Mouse (Mus musculus) 416B (cell line): ENCODE measurements around the gene Alox5ap.

Experiments used
- DNase-seq: peaks from one replicate; pipeline ENCODE4 v3.0.0; 2011; ENCODE audit warnings: low read depth

The Alox5ap gene

DNA sequence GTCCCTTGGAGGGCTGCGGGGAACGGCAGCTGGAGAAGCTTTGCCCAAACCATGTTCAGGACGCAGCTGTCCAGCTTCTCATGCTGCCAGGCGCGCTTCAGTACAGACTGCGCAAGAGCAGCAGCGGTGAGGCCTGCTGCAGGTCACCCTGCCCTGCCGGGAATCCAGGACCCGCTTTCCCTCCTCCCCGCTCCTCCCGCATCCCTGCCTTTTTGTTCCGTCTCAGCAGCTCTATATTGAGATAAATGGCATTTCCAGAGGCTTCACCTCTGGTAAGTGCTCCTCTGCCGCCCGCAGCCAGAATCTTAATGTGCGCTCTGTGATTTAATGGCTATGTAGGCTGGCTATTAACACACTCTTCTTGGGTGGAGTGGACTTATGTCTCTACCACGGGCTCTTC is 5.5 kb upstream of the Alox5ap start:
- no peak for DNase-seq

GRCm38 (mm10) chr5:149261449-149261848 is 3.1 kb upstream of the Alox5ap start:
- DNase-seq = no peak

GRCm38 (mm10) chr5:149261866-149262265 is 2.7 kb upstream of the Alox5ap start:
- peak; percentile 74 for DNase-seq

DNA sequence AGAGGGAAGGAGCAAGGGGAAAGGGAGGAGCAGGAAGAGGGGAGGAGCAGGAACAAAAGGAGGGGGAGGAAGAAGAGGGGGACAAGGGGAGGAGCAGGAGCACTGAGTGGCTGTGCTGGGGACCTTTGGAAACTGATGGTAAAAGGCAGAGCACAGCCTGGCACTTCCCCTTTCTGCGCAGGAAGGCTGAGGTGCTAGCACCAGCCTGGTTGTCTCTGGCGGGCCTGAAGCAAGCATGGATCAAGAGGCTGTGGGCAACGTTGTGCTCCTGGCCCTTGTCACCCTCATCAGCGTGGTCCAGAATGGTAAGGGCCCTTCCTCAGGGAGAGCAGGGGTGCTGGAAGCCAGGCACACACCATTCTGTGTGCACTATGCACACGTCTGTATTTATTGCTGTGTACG is 312 bp downstream of the Alox5ap start:
- peak; percentile 95 for DNase-seq

GRCm38 (mm10) chr5:149266761-149267221 is 2.2 kb downstream of the Alox5ap start:
- DNase-seq = peak; percentile 76

- DNase-seq = peak; percentile 92
Observed at GRCm38 (mm10) chr5:149267493-149267892, 2.9 kb downstream of the Alox5ap start.

- no peak for DNase-seq
Observed at GRCm38 (mm10) chr5:149271291-149271690, 6.7 kb downstream of the Alox5ap start.

- peak; percentile 90 for DNase-seq
Observed at GRCm38 (mm10) chr5:149272535-149272934, 8.0 kb downstream of the Alox5ap start.

DNA sequence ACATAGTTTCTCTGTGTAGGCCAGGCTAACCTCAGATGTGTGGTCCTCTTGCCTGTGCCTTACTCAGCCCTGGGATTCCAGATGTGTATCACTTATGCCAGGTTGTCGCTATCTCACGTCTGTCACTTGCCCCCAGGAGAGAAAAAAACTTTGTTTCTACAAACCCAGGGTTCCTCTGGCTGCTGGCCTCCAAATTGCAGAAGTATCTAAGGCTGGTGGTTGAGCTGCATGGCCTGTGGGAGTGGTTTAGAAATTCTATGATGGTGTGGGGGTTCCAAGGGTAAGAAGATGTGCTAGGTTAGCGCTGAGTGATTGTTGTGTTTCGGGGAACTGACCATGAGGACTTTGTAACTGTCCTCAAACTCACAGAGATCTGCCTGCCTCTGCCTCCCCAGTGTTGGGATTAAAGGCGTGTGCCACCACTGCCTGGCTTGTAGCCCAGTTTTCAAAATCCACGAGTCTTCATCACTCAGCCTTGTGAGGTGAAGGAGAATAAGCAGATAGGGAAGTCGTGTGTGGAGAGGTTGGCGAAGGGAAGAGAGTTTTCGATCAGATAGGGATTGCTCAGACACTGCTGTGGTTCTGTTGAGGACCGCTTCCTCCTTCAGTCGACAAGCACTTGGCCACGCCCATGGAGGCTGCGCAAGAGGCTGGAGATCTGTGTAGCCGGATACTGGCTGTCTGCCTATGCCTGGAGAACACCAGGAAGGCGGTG is 10.0 kb downstream of the Alox5ap start:
- DNase-seq = peak; percentile 96

GRCm38 (mm10) chr5:149275105-149275494 is 10.5 kb downstream of the Alox5ap start:
- no peak for DNase-seq

DNA sequence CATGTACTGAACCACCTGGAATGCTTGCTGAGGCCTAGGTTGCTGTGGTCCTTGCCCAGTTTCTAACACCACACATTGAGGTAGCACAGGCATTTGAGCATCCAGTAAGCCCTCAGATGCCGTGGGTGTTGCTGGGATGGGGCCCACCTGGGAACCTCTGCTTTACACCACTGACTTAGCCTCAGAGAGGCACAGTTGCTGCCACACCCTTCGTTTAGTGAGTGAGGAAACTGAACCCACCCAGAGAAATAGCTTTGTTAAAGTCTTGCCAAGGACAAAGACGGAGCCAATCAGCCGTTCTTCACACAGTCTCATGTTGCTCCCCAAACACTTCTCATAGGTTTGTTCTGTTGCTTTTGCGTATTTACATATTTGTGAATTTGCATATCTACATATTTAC is 13.0 kb downstream of the Alox5ap start:
- no peak for DNase-seq

- DNase-seq = no peak
Observed at GRCm38 (mm10) chr5:149279273-149279844, 14.8 kb downstream of the Alox5ap start.

GRCm38 (mm10) chr5:149283009-149283408 is 18.4 kb downstream of the Alox5ap start:
- no peak for DNase-seq

DNA sequence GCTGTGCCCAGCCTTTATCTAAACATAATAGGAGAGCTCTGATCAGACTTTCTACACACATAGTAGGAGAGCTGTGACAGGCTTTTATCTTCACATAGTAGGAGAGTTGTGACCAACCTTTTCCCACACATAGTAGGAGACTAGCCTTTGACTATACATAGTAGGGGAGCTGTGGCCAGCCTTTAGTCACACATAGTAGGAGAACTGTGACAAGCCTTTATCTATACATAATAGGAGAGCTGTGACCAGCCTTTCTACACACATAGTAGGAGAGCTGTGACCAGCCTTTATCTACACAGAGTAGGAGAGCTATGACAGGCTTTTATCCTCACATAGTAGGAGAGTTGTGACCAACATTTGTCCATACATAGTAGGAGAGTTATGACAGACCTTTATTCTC is 19.3 kb downstream of the Alox5ap start:
- no peak for DNase-seq

DNA sequence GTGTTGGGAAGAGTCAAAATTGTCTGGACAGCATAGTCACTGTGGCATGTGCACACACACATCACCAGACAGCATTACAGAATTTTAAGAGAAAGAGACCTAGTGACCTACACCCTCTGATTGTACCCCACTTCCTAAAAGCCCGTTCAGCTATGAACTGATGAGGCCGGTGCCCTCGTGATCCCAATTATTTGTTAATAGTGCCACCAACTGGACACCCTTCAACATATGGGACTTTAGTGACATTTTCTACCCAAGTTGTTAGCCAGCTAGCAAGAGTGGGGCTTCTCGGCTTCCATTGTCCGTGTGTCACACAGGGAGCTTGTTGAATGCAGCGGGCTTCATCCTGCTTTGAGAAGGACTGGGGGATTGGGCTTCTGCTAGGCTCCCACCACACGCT is 21.5 kb downstream of the Alox5ap start:
- peak; percentile 49 for DNase-seq

DNA sequence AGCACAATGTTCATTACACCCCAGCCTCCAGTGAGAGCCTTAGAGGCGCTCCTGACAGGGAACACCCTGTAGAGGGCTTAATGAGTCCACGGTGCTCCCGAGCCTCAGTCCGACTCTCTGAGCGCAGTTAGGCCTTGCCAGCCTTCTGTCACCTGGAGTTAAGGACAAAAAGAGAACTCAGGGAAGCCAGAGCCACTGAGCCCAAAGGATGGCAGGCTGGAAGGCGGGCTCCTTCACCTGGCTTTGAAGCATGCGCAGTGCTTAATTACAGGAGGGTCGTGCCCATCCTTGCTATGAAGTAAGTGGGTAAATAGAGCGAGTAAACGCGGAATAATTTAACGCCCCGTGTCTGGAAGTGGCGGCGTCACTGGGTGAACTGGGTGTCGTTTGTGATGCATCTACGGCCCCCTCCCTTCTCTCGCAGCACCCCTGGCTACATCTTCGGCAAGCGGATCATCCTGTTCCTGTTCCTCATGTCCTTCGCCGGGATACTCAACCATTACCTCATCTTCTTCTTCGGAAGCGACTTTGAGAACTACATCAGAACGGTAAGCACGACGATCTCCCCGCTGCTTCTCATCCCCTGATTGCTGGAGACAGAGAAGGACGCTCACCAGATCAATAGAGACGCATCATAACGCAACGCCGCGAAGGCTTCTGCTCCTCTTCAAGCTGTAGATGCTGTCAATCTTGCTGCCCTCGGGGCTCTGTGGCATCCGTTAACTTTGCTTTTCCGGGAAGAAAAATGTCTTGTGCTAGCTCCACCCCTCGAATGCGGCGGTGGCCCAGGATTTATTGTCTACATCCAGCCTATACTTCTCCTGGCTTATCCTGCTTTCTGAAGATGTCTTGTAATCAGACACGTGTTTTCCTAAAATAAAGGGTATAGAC is 22.8 kb downstream of the Alox5ap start:
- no peak for DNase-seq

DNA sequence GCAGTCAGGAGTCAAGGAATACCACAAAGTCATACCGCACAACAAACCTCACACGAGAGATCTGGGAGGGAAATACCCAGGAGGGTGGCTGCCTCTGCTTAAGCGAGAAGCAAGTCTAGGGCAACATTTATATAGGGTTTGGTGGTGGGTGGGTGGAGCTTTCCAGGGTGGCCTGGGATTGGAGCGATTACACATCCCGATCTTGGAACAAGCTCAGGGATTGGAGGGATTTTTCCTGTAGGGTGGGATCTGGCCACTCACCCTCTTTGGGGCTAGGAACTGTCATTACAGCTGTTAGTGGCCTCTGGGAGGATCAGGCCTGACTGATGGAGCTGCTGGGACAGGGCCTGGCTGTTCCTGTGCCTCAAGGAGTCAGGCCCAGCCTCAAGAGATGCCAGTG is 26.7 kb downstream of the Alox5ap start:
- DNase-seq = no peak

DNA sequence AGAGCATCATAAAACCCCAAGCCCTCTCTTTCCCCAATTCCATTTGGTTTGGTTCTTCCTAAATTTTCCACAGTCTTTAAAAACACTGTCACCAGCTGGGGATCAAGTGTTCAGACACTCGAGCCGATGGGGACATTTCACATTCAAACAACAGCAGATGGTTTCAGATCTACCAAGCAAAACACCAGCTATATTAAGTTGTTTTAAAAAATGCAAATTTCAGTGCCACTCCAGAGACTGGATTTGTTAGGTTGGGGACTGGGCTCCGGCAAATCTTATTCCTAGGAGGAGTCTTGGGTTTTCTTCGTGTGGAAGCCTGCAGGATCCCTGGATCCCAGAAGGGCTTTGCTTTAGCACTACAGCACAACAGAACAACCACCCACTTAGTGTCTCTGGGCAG is 28.5 kb downstream of the Alox5ap start:
- no peak for DNase-seq

DNA sequence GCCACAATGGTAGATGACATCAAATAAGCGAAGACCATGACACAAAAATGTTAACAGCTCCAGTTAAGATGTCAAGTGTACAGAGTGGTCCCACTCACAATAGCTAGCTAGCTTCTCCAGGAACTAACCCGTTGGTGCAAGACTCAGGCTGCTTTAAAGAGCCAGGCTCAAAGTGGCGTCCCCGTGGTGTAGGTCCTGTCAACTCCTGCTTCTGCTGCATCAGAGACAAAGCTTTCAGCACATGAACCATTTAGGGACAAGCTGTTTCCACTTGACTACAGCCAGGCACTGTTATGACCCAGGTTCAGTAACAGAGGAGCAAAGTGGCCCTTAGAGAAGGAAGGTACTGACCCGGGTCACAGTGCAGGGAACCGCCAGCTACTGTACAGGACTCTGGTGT is 32.2 kb downstream of the Alox5ap start:
- DNase-seq = no peak

DNA sequence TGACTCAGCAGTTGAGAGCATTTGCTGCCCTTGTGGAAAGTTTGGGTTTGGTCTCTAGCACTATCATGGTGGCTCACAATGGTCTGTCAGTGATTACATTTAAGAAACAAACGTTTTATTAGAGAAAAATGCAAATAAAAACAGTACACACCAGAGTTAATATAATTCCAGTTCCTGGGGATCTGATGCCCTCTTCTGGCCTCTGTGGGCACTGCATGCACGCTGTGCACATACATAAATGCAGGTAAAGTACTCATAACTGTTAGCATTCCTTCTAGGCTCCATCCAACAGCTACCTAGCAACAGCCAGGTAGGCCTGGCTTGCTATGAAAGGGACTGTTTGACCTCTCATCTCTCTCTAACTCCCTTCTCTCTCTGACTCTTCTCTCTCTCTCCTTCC is 32.9 kb downstream of the Alox5ap start:
- DNase-seq = peak; percentile 30

DNA sequence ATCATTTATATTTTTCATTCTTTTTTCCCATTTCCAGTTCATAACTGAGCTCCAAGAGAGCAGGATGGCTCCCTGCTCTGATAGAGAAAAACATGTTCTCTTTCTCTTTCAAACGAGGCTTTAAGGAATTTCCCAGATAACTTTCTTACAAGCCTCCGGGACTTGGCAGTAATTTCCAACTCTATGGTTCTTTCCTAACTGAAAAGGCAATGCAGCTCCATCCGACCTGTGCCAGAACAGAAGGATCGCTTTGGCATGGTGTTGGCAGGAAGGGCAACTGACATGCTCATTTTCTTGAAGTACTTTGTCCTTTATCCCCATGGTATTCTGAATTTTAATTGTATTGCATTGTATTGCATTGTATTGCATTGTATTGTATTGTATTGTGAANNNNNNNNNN is 33.7 kb downstream of the Alox5ap start:
- no peak for DNase-seq

GRCm38 (mm10) chr5:149312884-149313652 is 48.5 kb downstream of the Alox5ap start:
- no peak for DNase-seq
